Mouse (Mus musculus) olfactory bulb, adult 2 months (tissue): Measurements from ENCODE around the gene Cdx2.

ENCODE experiments used
- CTCF ChIP-seq: fragments of 200-500 bp; IDR thresholded peaks from 2 replicates; pipeline ENCODE4 v1.5.1; 2012; ENCODE audit warnings: low read depth, mild to moderate bottlenecking, low read length, moderate library complexity; ENCODE audit not compliant: insufficient read depth
- POLR2A ChIP-seq: fragments of 200-500 bp; IDR thresholded peaks from 2 replicates; pipeline ENCODE4 v1.6.1; 2012; ENCODE audit warnings: mild to moderate bottlenecking, low read depth, low read length, moderate library complexity; ENCODE audit not compliant: insufficient read depth

- TF ChIP-seq CTCF (no peak), POLR2A (no peak)
Observed at GRCm38 (mm10) chr5:147319653-147320052, 12.6 kb upstream of the Cdx2 start.
